8 mouse cellular contexts compared by ENCODE assay signal in the genomic region with DNA sequence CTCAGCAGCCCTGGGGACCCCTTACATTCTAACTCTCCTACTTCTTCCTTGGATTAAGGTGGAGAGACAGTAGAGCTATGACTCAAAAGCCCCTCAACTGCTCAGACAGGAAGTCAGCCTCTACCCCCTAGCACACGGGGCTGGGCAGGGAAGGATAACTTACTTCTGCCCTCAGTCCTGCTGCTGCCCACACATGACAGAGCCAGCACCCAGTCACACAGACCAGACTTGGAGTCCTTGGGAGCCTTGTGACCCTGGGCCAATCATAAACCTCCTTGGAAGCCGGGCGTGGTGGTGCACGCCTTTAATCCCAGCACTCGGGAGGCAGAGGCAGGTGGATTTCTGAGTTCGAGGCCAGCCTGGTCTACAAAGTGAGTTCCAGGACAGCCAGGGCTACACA. TPM values are rescaled to one million over a fixed set of nuclear protein-coding genes. Genes with fewer than 3 reads are reported as not detected.
A peak's percentile ranks its signal among the peaks of the same experiment; 100 is the strongest.
DNase-seq lines count a peak whose midpoint lies in the region; ATAC-seq and TF ChIP-seq lines count a peak whose summit lies in the region.
"Not testable (repeated sequence)": the region's sequence is repeated elsewhere in the genome, so short reads cannot be mapped to it uniquely, and the experiment has no call there.
"Had no signal": no experiment of that assay in that cellular context is flagged by ENCODE, and none has a peak within 500 bp of the region (broad histone marks: within the 10 kb centered on the region; RNA-seq: fewer than 3 reads in every experiment).

No protein-coding gene starts in this region.

- H3K4me1 ChIP-seq in bone marrow macrophage, adult 2 months (ENCODE audit: control insufficient read depth, insufficient read depth, low read length): peaks cover 35% of the 10 kb centered on the region
- H3K4me1 ChIP-seq in forebrain, embryonic 12.5 days: peaks cover 47% of the 10 kb centered on the region
- peaks cover 26% of the 10 kb centered on the region for H3K4me1 ChIP-seq in heart, postnatal 0 days (ENCODE audit: control insufficient read depth, insufficient read depth)
- peaks cover 28% of the 10 kb centered on the region; the same call in 1 of the 2 replicates for H3K4me1 ChIP-seq in kidney, postnatal 0 days (replicated peaks; ENCODE audit: insufficient read depth, low read length)
- peaks cover 38% of the 10 kb centered on the region for H3K4me1 ChIP-seq in neural tube, embryonic 12.5 days

- 90% methylated on average over 6 of the region's 6 CpGs for WGBS in forebrain, embryonic 12.5 days
- WGBS in heart, postnatal 0 days: 81% methylated on average over 6 of the region's 6 CpGs
- 77% methylated on average over 5 of the region's 6 CpGs for WGBS in kidney, postnatal 0 days
- 71% methylated on average over 5 of the region's 6 CpGs for WGBS in macrophage (ENCODE audit: missing documents)
- WGBS in neural tube, embryonic 12.5 days: 93% methylated on average over 6 of the region's 6 CpGs

- peak overlapping the region; percentile 79 for H3K27ac ChIP-seq in bone marrow macrophage, adult 2 months (ENCODE audit: insufficient read depth, low read depth, low read length)
- H3K27ac ChIP-seq in forebrain, embryonic 12.5 days; kidney, postnatal 0 days; neural tube, embryonic 12.5 days: not testable (repeated sequence)
- 0 out of 2 replicates have a peak overlapping the region, but pooled peaks have one; percentile 17 for H3K27ac ChIP-seq in heart, postnatal 0 days (ENCODE audit: low read depth)
- H3K27ac ChIP-seq in macrophage: peak overlapping the region; percentile 68

- TF ChIP-seq EP300 in heart, postnatal 0 days (IDR thresholded peaks at IDR 0.05; ENCODE audit: low read depth): not testable (repeated sequence)

- H3K4me2 ChIP-seq in forebrain, embryonic 12.5 days: peak overlapping the region; percentile 34
- H3K4me2 ChIP-seq in heart, postnatal 0 days (ENCODE audit: low read depth, low read length): 0 out of 2 replicates have a peak overlapping the region, but pooled peaks have one; percentile 14
- H3K4me2 ChIP-seq in kidney, postnatal 0 days (ENCODE audit: low read length): peak overlapping the region; percentile 21
- peak overlapping the region; percentile 86 for H3K4me2 ChIP-seq in neural tube, embryonic 12.5 days (replicated peaks)

- H3K79me2 ChIP-seq in macrophage (ENCODE audit: inconsistent target): peaks cover 70% of the 10 kb centered on the region

- H3K4me3 ChIP-seq in bone marrow macrophage, adult 2 months (ENCODE audit: insufficient read depth, low read length): peak overlapping the region; percentile 76
- H3K4me3 ChIP-seq in forebrain, embryonic 12.5 days (replicated peaks); heart, postnatal 0 days (ENCODE audit: low read depth, low read length); kidney, postnatal 0 days (replicated peaks; ENCODE audit: low read depth, low read length); neural tube, embryonic 12.5 days: not testable (repeated sequence)
- H3K4me3 ChIP-seq in macrophage (ENCODE audit: inconsistent target): peak overlapping the region; percentile 86

- not testable (repeated sequence) for ATAC-seq in forebrain, embryonic 12.5 days (ENCODE audit: low FRiP score); heart, postnatal 0 days (ENCODE audit: insufficient read depth, low read depth); kidney, postnatal 0 days (replicated peaks; ENCODE audit: low FRiP score, low read depth); neural tube, embryonic 12.5 days (ENCODE audit: low FRiP score, low read depth)

- TF ChIP-seq POLR2A in bone marrow macrophage, adult 2 months (IDR thresholded peaks at IDR 0.05; ENCODE audit: borderline replicate concordance, low read depth, low read length): not testable (repeated sequence)

- not testable (repeated sequence) for H3K36me3 ChIP-seq in forebrain, embryonic 12.5 days (replicated peaks); heart, postnatal 0 days (replicated peaks; ENCODE audit: control insufficient read depth, insufficient read depth, low read length); kidney, postnatal 0 days (ENCODE audit: insufficient read depth, low read length); neural tube, embryonic 12.5 days
- peaks cover 12% of the 10 kb centered on the region; the same call in 1 of the 2 replicates for H3K36me3 ChIP-seq in macrophage (ENCODE audit: inconsistent target)

- not testable (repeated sequence) for TF ChIP-seq CTCF in bone marrow macrophage, adult 2 months (IDR thresholded peaks at IDR 0.05; ENCODE audit: low read depth, low read length); heart, postnatal 0 days (IDR thresholded peaks at IDR 0.05; ENCODE audit: low read depth); kidney, postnatal 0 days (IDR thresholded peaks at IDR 0.05; ENCODE audit: low read depth)

- H3K27me3 ChIP-seq in forebrain, embryonic 12.5 days: peaks cover 26% of the 10 kb centered on the region
- H3K27me3 ChIP-seq in heart, postnatal 0 days (ENCODE audit: control insufficient read depth, insufficient read depth, low read length); kidney, postnatal 0 days (ENCODE audit: insufficient read depth, low read length); neural tube, embryonic 12.5 days (replicated peaks): not testable (repeated sequence)

- DNase-seq in heart, adult 11 months: peak; percentile 91
- DNase-seq in heart, postnatal 0 days (ENCODE audit: low spot score); kidney, postnatal 0 days (ENCODE audit: low spot score): not testable (repeated sequence)

- not testable (repeated sequence) for H3K9ac ChIP-seq in forebrain, embryonic 12.5 days; heart, postnatal 0 days (replicated peaks; ENCODE audit: low read depth, low read length); kidney, postnatal 0 days (ENCODE audit: low read depth, low read length); neural tube, embryonic 12.5 days

- H3K9me3 ChIP-seq in forebrain, embryonic 12.5 days; heart, postnatal 0 days (replicated peaks; ENCODE audit: control insufficient read depth, low read length); kidney, postnatal 0 days (replicated peaks; ENCODE audit: low read length); neural tube, embryonic 12.5 days: not testable (repeated sequence)

RNA-seq across cellular contexts. Expression of gene Slc35e4, which starts 3.0 kb away (rescaled TPM):
- polyA plus RNA-seq in bone marrow macrophage, adult 2 months (2012; ENCODE audit: insufficient read depth, insufficient read length, missing spikeins): 9.6 and 9.7 TPM in 2 replicates
- 5.2 and 6.5 TPM in 2 replicates for polyA plus RNA-seq in forebrain, embryonic 12.5 days (2016; fragmentation: Nextera tagmentation; extraction: Ambion mirVana)
- total RNA-seq in heart, postnatal 0 days (2014; rRNA removed; ENCODE audit: low replicate concordance): 9.8 and 11.2 TPM in 2 replicates
- 3.0 and 3.2 TPM in 2 replicates for polyA plus RNA-seq in heart, postnatal 0 days (2015; fragmentation: Nextera tagmentation; extraction: Ambion mirVana)
- polyA plus RNA-seq in kidney, postnatal 0 days (2015; fragmentation: Nextera tagmentation; extraction: Ambion mirVana): 6.6 and 6.9 TPM in 2 replicates
- 10 to 100 TPM in 4 of 26 experiments, 1 to 10 TPM in 22; 2.2 to 16.6 (median 5.0) TPM for total RNA-seq in macrophage (2018; cell fraction: chromatin; rRNA removed)
- total RNA-seq in macrophage (2018; cell fraction: cytosol; rRNA removed): 10 to 100 TPM in 15 of 26 experiments, 1 to 10 TPM in 11; 5.3 to 27.6 (median 13.8) TPM
- total RNA-seq in macrophage (2018; cell fraction: nucleus; rRNA removed): 10 to 100 TPM in 15 of 26 experiments, 1 to 10 TPM in 11; 5.4 to 25.1 (median 10.6) TPM
- 7.6 to 21.0 TPM (median 11.5 TPM) in 3 replicates for polyA plus RNA-seq in macrophage (2018)
- polyA plus RNA-seq in neural tube, embryonic 12.5 days (2016; fragmentation: Nextera tagmentation; extraction: Ambion mirVana): 9.1 and 9.6 TPM in 2 replicates

RNA-seq across cellular contexts. Expression of gene Dusp18, which starts 16.4 kb away (rescaled TPM):
- polyA plus RNA-seq in bone marrow macrophage, adult 2 months (2012; ENCODE audit: insufficient read depth, insufficient read length, missing spikeins): 1.9 and 2.2 TPM in 2 replicates
- polyA plus RNA-seq in forebrain, embryonic 12.5 days (2016; fragmentation: Nextera tagmentation; extraction: Ambion mirVana): 28.0 and 29.8 TPM in 2 replicates
- total RNA-seq in heart, postnatal 0 days (2014; rRNA removed; ENCODE audit: low replicate concordance): 10.4 and 14.8 TPM in 2 replicates
- 9.8 and 16.5 TPM in 2 replicates for polyA plus RNA-seq in heart, postnatal 0 days (2015; fragmentation: Nextera tagmentation; extraction: Ambion mirVana)
- 10.1 and 10.7 TPM in 2 replicates for polyA plus RNA-seq in kidney, postnatal 0 days (2015; fragmentation: Nextera tagmentation; extraction: Ambion mirVana)
- total RNA-seq in macrophage (2018; cell fraction: chromatin; rRNA removed): 1 to 10 TPM in 5 of 26 experiments, under 1 TPM in 14, not detected in 7; 0.18 to 2.4 (median 0.49) TPM
- 1 to 10 TPM; 1.1 to 3.5 (median 1.9) TPM for total RNA-seq in macrophage (2018; cell fraction: cytosol; rRNA removed)
- 1 to 10 TPM in 11 of 26 experiments, under 1 TPM in 15; 0.29 to 3.4 (median 0.92) TPM for total RNA-seq in macrophage (2018; cell fraction: nucleus; rRNA removed)
- 1.5 to 2.8 TPM (median 1.5 TPM) in 3 replicates for polyA plus RNA-seq in macrophage (2018)
- polyA plus RNA-seq in neural tube, embryonic 12.5 days (2016; fragmentation: Nextera tagmentation; extraction: Ambion mirVana): 22.2 and 23.5 TPM in 2 replicates

RNA-seq across cellular contexts. Expression of gene 4921536K21Rik, which starts 16.5 kb away (rescaled TPM):
- polyA plus RNA-seq in bone marrow macrophage, adult 2 months (2012; ENCODE audit: insufficient read depth, insufficient read length, missing spikeins): 0.21 and 0.31 TPM in 2 replicates
- polyA plus RNA-seq in forebrain, embryonic 12.5 days (2016; fragmentation: Nextera tagmentation; extraction: Ambion mirVana): 0.79 and 0.92 TPM in 2 replicates
- total RNA-seq in heart, postnatal 0 days (2014; rRNA removed; ENCODE audit: low replicate concordance): not detected in 2 replicates
- 0.11 and 0.12 TPM in 2 replicates for polyA plus RNA-seq in heart, postnatal 0 days (2015; fragmentation: Nextera tagmentation; extraction: Ambion mirVana)
- polyA plus RNA-seq in kidney, postnatal 0 days (2015; fragmentation: Nextera tagmentation; extraction: Ambion mirVana): 0.42 and 0.45 TPM in 2 replicates
- 1 to 10 TPM in 1 of 26 experiments, under 1 TPM in 6, not detected in 19; 0.21 to 1.2 (median 0.62) TPM for total RNA-seq in macrophage (2018; cell fraction: chromatin; rRNA removed)
- under 1 TPM; 0.04 to 0.59 (median 0.26) TPM for total RNA-seq in macrophage (2018; cell fraction: cytosol; rRNA removed)
- total RNA-seq in macrophage (2018; cell fraction: nucleus; rRNA removed): 1 to 10 TPM in 2 of 26 experiments, under 1 TPM in 20, not detected in 4; 0.24 to 1.4 (median 0.46) TPM
- 0.23 to 0.27 TPM (median 0.26 TPM) in 3 replicates for polyA plus RNA-seq in macrophage (2018)
- polyA plus RNA-seq in neural tube, embryonic 12.5 days (2016; fragmentation: Nextera tagmentation; extraction: Ambion mirVana): 0.47 and 0.59 TPM in 2 replicates
- polyA plus RNA-seq: inflammation-experienced regulatory T-cells, adult 6 months had no signal

RNA-seq across cellular contexts. Expression of gene Tcn2, which starts 20.5 kb away (rescaled TPM):
- polyA plus RNA-seq in bone marrow macrophage, adult 2 months (2012; ENCODE audit: insufficient read depth, insufficient read length, missing spikeins): 107 and 117 TPM in 2 replicates
- 17.0 and 19.1 TPM in 2 replicates for polyA plus RNA-seq in forebrain, embryonic 12.5 days (2016; fragmentation: Nextera tagmentation; extraction: Ambion mirVana)
- total RNA-seq in heart, postnatal 0 days (2014; rRNA removed; ENCODE audit: low replicate concordance): 110 and 113 TPM in 2 replicates
- 67.2 and 67.4 TPM in 2 replicates for polyA plus RNA-seq in heart, postnatal 0 days (2015; fragmentation: Nextera tagmentation; extraction: Ambion mirVana)
- 233 and 274 TPM in 2 replicates for polyA plus RNA-seq in kidney, postnatal 0 days (2015; fragmentation: Nextera tagmentation; extraction: Ambion mirVana)
- 10 to 100 TPM in 19 of 26 experiments, 1 to 10 TPM in 7; 4.7 to 39.2 (median 15.6) TPM for total RNA-seq in macrophage (2018; cell fraction: chromatin; rRNA removed)
- total RNA-seq in macrophage (2018; cell fraction: cytosol; rRNA removed): 100 to 1,000 TPM in 16 of 26 experiments, 10 to 100 TPM in 10; 77.0 to 199 (median 125) TPM
- total RNA-seq in macrophage (2018; cell fraction: nucleus; rRNA removed): 100 to 1,000 TPM in 10 of 26 experiments, 10 to 100 TPM in 16; 22.2 to 149 (median 94.6) TPM
- polyA plus RNA-seq in macrophage (2018): 146 to 274 TPM (median 178 TPM) in 3 replicates
- 26.3 and 28.3 TPM in 2 replicates for polyA plus RNA-seq in neural tube, embryonic 12.5 days (2016; fragmentation: Nextera tagmentation; extraction: Ambion mirVana)

RNA-seq across cellular contexts. Expression of gene Osbp2, which starts 47.7 kb away (rescaled TPM):
- polyA plus RNA-seq in bone marrow macrophage, adult 2 months (2012; ENCODE audit: insufficient read depth, insufficient read length, missing spikeins): 0.59 and 0.87 TPM in 2 replicates
- polyA plus RNA-seq in forebrain, embryonic 12.5 days (2016; fragmentation: Nextera tagmentation; extraction: Ambion mirVana): 3.4 and 4.0 TPM in 2 replicates
- 6.3 and 8.9 TPM in 2 replicates for total RNA-seq in heart, postnatal 0 days (2014; rRNA removed; ENCODE audit: low replicate concordance)
- polyA plus RNA-seq in heart, postnatal 0 days (2015; fragmentation: Nextera tagmentation; extraction: Ambion mirVana): 2.9 TPM in 2 replicates
- polyA plus RNA-seq in kidney, postnatal 0 days (2015; fragmentation: Nextera tagmentation; extraction: Ambion mirVana): 1.3 and 1.9 TPM in 2 replicates
- total RNA-seq in macrophage (2018; cell fraction: chromatin; rRNA removed): 10 to 100 TPM in 22 of 26 experiments, 1 to 10 TPM in 4; 6.7 to 69.7 (median 19.2) TPM
- total RNA-seq in macrophage (2018; cell fraction: cytosol; rRNA removed): 10 to 100 TPM in 14 of 26 experiments, 1 to 10 TPM in 12; 4.3 to 30.6 (median 15.9) TPM
- total RNA-seq in macrophage (2018; cell fraction: nucleus; rRNA removed): 10 to 100 TPM in 24 of 26 experiments, 1 to 10 TPM in 2; 7.6 to 53.1 (median 15.8) TPM
- 11.1 to 28.2 TPM (median 13.4 TPM) in 3 replicates for polyA plus RNA-seq in macrophage (2018)
- 5.5 and 7.6 TPM in 2 replicates for polyA plus RNA-seq in neural tube, embryonic 12.5 days (2016; fragmentation: Nextera tagmentation; extraction: Ambion mirVana)
- polyA plus RNA-seq: inflammation-experienced regulatory T-cells, adult 6 months had no signal

Comparison
In these comparisons a context has a peak if more than half of its experiments do, and no peak if none do; other contexts are left out.
1. H3K4me2 ChIP-seq: peak in every context shown above with its lines; median percentile 86 in neural tube, embryonic 12.5 days; 34 in forebrain, embryonic 12.5 days; 21 in kidney, postnatal 0 days; 14 in heart, postnatal 0 days.